Mouse (Mus musculus) CH12.LX (cell line): Measurements from ENCODE around the gene Rab3b. TPM values are rescaled to one million over a fixed set of nuclear protein-coding genes. Genes with fewer than 3 reads are reported as not detected.

Experiments used
- DNase-seq: peaks from one replicate; pipeline ENCODE4 v3.0.0-alpha.2; 2013; ENCODE audit errors: extremely low read depth
- H3K27ac ChIP-seq: 2 replicates; pipeline ENCODE4 v1.5.1; 2012; ENCODE audit warnings: low read depth, mild to moderate bottlenecking, control low read depth, moderate library complexity; ENCODE audit not compliant: insufficient read depth
- H3K27me3 ChIP-seq: replicated peaks from 2 replicates; pipeline ENCODE3; 2012; ENCODE audit warnings: inconsistent platforms
- H3K36me3 ChIP-seq, 2 experiments: replicated peaks in 1 of 2; 2 replicates each; pipeline versions ENCODE3 to v1.6.1; 2012; ENCODE audit warnings: inconsistent platforms in 1 of 2, low read length in 1 of 2, mild to moderate bottlenecking in 1 of 2, mixed read lengths in 1 of 2, moderate library complexity in 1 of 2; ENCODE audit not compliant: control insufficient read depth in 1 of 2, insufficient read depth in 1 of 2
- H3K4me1 ChIP-seq, 2 experiments: 2 replicates each; pipeline ENCODE4 v1.6.1; 2012; ENCODE audit warnings: inconsistent platforms in 1 of 2, moderate library complexity in 1 of 2; ENCODE audit not compliant: insufficient read depth in 2 of 2, control insufficient read depth in 1 of 2
- H3K4me2 ChIP-seq: 2 replicates; pipeline ENCODE4 v1.6.1; 2012; ENCODE audit warnings: low read depth, mild to moderate bottlenecking, control low read depth; ENCODE audit not compliant: poor library complexity, insufficient read depth, severe bottlenecking
- H3K4me3 ChIP-seq, 3 experiments: fragments of 150-350 bp in 1 of 3; sonication (generic) in 1 of 3; replicated peaks in 1 of 3; 2 replicates each; pipeline versions ENCODE3 to v1.5.1; 2011 to 2012; ENCODE audit warnings: low read depth in 2 of 3, low read length in 2 of 3, mild to moderate bottlenecking in 2 of 3, moderate library complexity in 2 of 3, control low read depth in 1 of 3, improper control_type of control experiment in 1 of 3, inconsistent platforms in 1 of 3, mixed read lengths in 1 of 3; ENCODE audit not compliant: poor library complexity in 1 of 3
- H3K79me2 ChIP-seq: replicated peaks from 2 replicates; pipeline ENCODE4 v1.6.1; 2012; ENCODE audit warnings: mild to moderate bottlenecking, moderate library complexity; ENCODE audit not compliant: control insufficient read depth, poor library complexity, insufficient read depth, severe bottlenecking; ENCODE audit errors: extremely low read depth
- H3K9ac ChIP-seq: 2 replicates; pipeline ENCODE4 v1.6.1; 2012; ENCODE audit warnings: low read depth, mild to moderate bottlenecking, control low read depth, moderate library complexity; ENCODE audit not compliant: insufficient read depth
- H3K9me3 ChIP-seq: replicated peaks from 2 replicates; pipeline ENCODE3; 2012; ENCODE audit warnings: low read length, inconsistent platforms, mixed read lengths
- CHD1 ChIP-seq: IDR thresholded peaks from 2 replicates; pipeline ENCODE4 v1.6.1; 2012; ENCODE audit warnings: low read depth, low read length, improper control_type of control experiment, inconsistent platforms
- CHD2 ChIP-seq: IDR thresholded peaks from 2 replicates; pipeline ENCODE4 v1.6.1; 2011; ENCODE audit warnings: low read length, improper control_type of control experiment
- ELF1 ChIP-seq: IDR thresholded peaks from 2 replicates; pipeline ENCODE4 v1.6.1; 2014; ENCODE audit warnings: low read depth, mild to moderate bottlenecking, inconsistent platforms, low read length, improper control_type of control experiment
- EP300 ChIP-seq: IDR thresholded peaks from 2 replicates; pipeline ENCODE4 v1.6.1; 2011; ENCODE audit warnings: low read length, improper control_type of control experiment
- GABPA ChIP-seq: IDR thresholded peaks from 2 replicates; pipeline ENCODE4 v1.6.1; 2012; ENCODE audit warnings: low read depth, low read length, improper control_type of control experiment, inconsistent platforms; ENCODE audit not compliant: insufficient replicate concordance
- IRF4 ChIP-seq: IDR thresholded peaks from 2 replicates; pipeline ENCODE4 v1.6.1; 2014; ENCODE audit warnings: low read depth, mild to moderate bottlenecking, inconsistent platforms, low read length, improper control_type of control experiment
- MAX ChIP-seq: IDR thresholded peaks from 2 replicates; pipeline ENCODE4 v1.6.1; 2011; ENCODE audit warnings: low read length, improper control_type of control experiment
- NELFE ChIP-seq: IDR thresholded peaks from 2 replicates; pipeline ENCODE4 v1.6.1; 2011; ENCODE audit warnings: low read depth, low read length, improper control_type of control experiment
- POLR2A ChIP-seq: IDR thresholded peaks from 2 replicates; pipeline ENCODE4 v1.6.1; 2011; ENCODE audit warnings: low read depth, mild to moderate bottlenecking, improper control_type of control experiment, low read length
- POLR2AphosphoS2 ChIP-seq: IDR thresholded peaks from 2 replicates; pipeline ENCODE4 v1.6.1; 2011; ENCODE audit warnings: low read depth, low read length, improper control_type of control experiment
- RAD21 ChIP-seq: IDR thresholded peaks from 2 replicates; pipeline ENCODE4 v1.6.1; 2011; ENCODE audit warnings: low read depth, mild to moderate bottlenecking, low read length, improper control_type of control experiment, moderate library complexity
- SIN3A ChIP-seq: IDR thresholded peaks from 2 replicates; pipeline ENCODE4 v1.6.1; 2012; ENCODE audit warnings: low read length, improper control_type of control experiment, inconsistent platforms
- SMC3 ChIP-seq: IDR thresholded peaks from 2 replicates; pipeline ENCODE4 v1.6.1; 2011; ENCODE audit warnings: low read depth, low read length, improper control_type of control experiment
- TBP ChIP-seq: conservative IDR thresholded peaks from 2 replicates; pipeline ENCODE4 v1.6.1; 2011; ENCODE audit warnings: low read depth, low read length, improper control_type of control experiment
- TCF12 ChIP-seq: IDR thresholded peaks from 2 replicates; pipeline ENCODE4 v1.6.1; 2014; ENCODE audit warnings: low read depth, mild to moderate bottlenecking, inconsistent platforms, low read length, improper control_type of control experiment
- USF2 ChIP-seq: conservative IDR thresholded peaks from 2 replicates; pipeline ENCODE4 v1.6.1; 2011; ENCODE audit warnings: low read depth, low read length, improper control_type of control experiment
- ZC3H11A ChIP-seq: IDR thresholded peaks from 2 replicates; pipeline ENCODE4 v1.6.1; 2012; ENCODE audit warnings: low read depth, mild to moderate bottlenecking, inconsistent platforms, low read length, improper control_type of control experiment
- ZMIZ1 ChIP-seq: IDR thresholded peaks from 2 replicates; pipeline ENCODE4 v1.6.1; 2012; ENCODE audit warnings: low read depth, mild to moderate bottlenecking, inconsistent platforms, low read length, improper control_type of control experiment
- ZNF384 ChIP-seq: IDR thresholded peaks from 2 replicates; pipeline ENCODE4 v1.6.1; 2012; ENCODE audit warnings: low read depth, low read length, improper control_type of control experiment, inconsistent platforms
- dilution Hi-C: fragments of 300-500 bp; cut with MboI; formaldehyde crosslinking; loops from 2 replicates; pipeline ENCODE4 v1.14.3; 2020; ENCODE audit warnings: low sequenced_read_pairs; ENCODE audit not compliant: extremely low pct_unique_long_range_greater_than_20kb, extremely low pct_ligation_motif_present
- in situ Hi-C: fragments of 300-500 bp; cut with MboI; formaldehyde crosslinking; loops from 3 replicates; pipeline ENCODE4 v1.14.3; 2019; ENCODE audit warnings: low sequenced_read_pairs, low pct_ligation_motif_present, low pct_unique_long_range_greater_than_20kb, mixed read lengths
- polyA plus RNA-seq: library from polyadenylated mRNA; unstranded; fragments of >175 nt; gene quantifications from 2 replicates; pipeline ENCODE4 v1.2.1, GENCODE M21; 2012; ENCODE audit warnings: low read depth; ENCODE audit not compliant: insufficient read length
- total RNA-seq, 2 experiments: library from RNA; depleted of rRNA; stranded (reverse); fragments of 300-350 nt in 1 of 2; fragments of >200 nt in 1 of 2; gene quantifications; 2 replicates each; pipeline ENCODE4 v1.2.3; 2012 to 2014

Gene Rab3b
- total and polyA plus RNA-seq, 3 experiments, result 0.56 to 0.94 (median 0.85) TPM

- dilution Hi-C loops, result no loop called here
- TF ChIP-seq ZNF384 (peak; percentile 88), TCF12 (no peak), SMC3 (no peak), POLR2AphosphoS2 (no peak), CHD1 (no peak)
Observed at GRCm38 (mm10) chr4:108942171-108942570, 63.3 kb downstream of the Rab3b start.

GRCm38 (mm10) chr4:108942986-108943720 lies 64.3 kb downstream of the Rab3b start:
- no peak overlapping the region for H3K4me3 ChIP-seq
- H3K4me2 ChIP-seq, result no peak overlapping the region
- no peak for DNase-seq
- in situ Hi-C loops, result no loop called here
- H3K27ac ChIP-seq, result no peak overlapping the region
- H3K36me3 ChIP-seq, result no peaks in the 10 kb centered on the region
- peaks cover 5 to 24% of the 10 kb centered on the region in 2 experiments; a peak in 3 of 4 replicates for H3K4me1 ChIP-seq
- H3K9ac ChIP-seq, result no peak overlapping the region
- H3K27me3 ChIP-seq, result no peaks in the 10 kb centered on the region
- dilution Hi-C loops, result no loop called here
- no peaks in the 10 kb centered on the region for H3K79me2 ChIP-seq
- no peak for TF ChIP-seq SIN3A
- TF ChIP-seq GABPA, result no peak
- TF ChIP-seq IRF4, result no peak
- no peak for TF ChIP-seq ZMIZ1
- no peak for TF ChIP-seq POLR2AphosphoS2
- no peak for TF ChIP-seq NELFE
- no peak for TF ChIP-seq USF2
- no peak for TF ChIP-seq RAD21
- no peak for TF ChIP-seq ELF1
- TF ChIP-seq TBP, result no peak
- TF ChIP-seq EP300, result no peak
- no peak for TF ChIP-seq POLR2A
- TF ChIP-seq TCF12, result no peak
- TF ChIP-seq ZC3H11A, result no peak
- no peak for TF ChIP-seq MAX
- TF ChIP-seq CHD2, result no peak
- TF ChIP-seq, all 38 proteins: peak for 0
- H3K9me3 ChIP-seq, result no peaks in the 10 kb centered on the region

More at GRCm38 (mm10) chr4:108942171-108942570, 63.3 kb downstream of the Rab3b start:
- no peak overlapping the region for H3K27ac ChIP-seq
- in situ Hi-C loops, result no loop called here
- no peaks in the 10 kb centered on the region for H3K9me3 ChIP-seq
- H3K4me2 ChIP-seq, result no peak overlapping the region
- no peak for DNase-seq
- H3K4me3 ChIP-seq, result no peak overlapping the region
- no peaks in the 10 kb centered on the region for H3K79me2 ChIP-seq
- H3K27me3 ChIP-seq, result no peaks in the 10 kb centered on the region
- H3K4me1 ChIP-seq, result peaks cover 5 to 24% of the 10 kb centered on the region in 2 experiments; a peak in 3 of 4 replicates
- no peaks in the 10 kb centered on the region for H3K36me3 ChIP-seq
- no peak overlapping the region for H3K9ac ChIP-seq
